13 mouse cellular contexts compared by ENCODE assay signal in the genomic region with DNA sequence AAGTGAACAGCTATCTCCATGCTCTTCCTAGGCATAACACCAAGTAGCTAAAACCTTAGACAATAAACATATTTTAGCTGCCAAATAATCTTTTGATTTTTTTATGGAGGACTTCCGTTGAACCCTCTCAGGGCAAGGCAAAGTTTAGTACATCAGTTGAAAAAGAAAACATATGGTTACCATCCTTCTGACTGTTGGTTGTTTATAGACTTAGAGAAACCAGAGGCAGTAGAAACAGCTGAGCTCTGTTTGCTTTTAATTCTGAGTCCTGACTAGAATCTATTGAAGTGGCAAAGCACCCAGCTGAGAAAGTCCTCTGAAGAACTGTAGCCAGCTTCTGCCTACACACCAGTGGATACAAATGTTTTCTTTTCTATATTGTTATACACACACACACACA.
DNase-seq lines count a peak whose midpoint lies in the region; ATAC-seq lines count a peak whose summit lies in the region.
"Had no signal": no experiment of that assay in that cellular context is flagged by ENCODE, and none has a peak within 500 bp of the region (broad histone marks: within the 10 kb centered on the region; RNA-seq: fewer than 3 reads in every experiment).

No protein-coding gene starts in this region.

- no peak overlapping the region for H3K4me3 ChIP-seq in kidney, embryonic 16.5 days (ENCODE audit: low read length)
- H3K4me3 ChIP-seq in limb, embryonic 15.5 days: no peak overlapping the region
- H3K4me3 ChIP-seq: liver, embryonic 13.5 days had no signal

- ATAC-seq in kidney, embryonic 16.5 days (ENCODE audit: low FRiP score, low TSS enrichment): peak; percentile 73; the same call in 1 of the 2 replicates
- ATAC-seq in limb, embryonic 15.5 days (ENCODE audit: insufficient number of reproducible peaks, low FRiP score, low TSS enrichment, low read depth): 0 out of 2 replicates have a peak, but pooled peaks have one; percentile 30
- ATAC-seq: Patski had no signal

- H3K4me2 ChIP-seq in kidney, embryonic 16.5 days (replicated peaks; ENCODE audit: low read depth, low read length): no peak overlapping the region
- no peak overlapping the region for H3K4me2 ChIP-seq in limb, embryonic 15.5 days
- H3K4me2 ChIP-seq: liver, embryonic 13.5 days had no signal

- H3K9me3 ChIP-seq in kidney, embryonic 16.5 days (ENCODE audit: low read length): no peaks in the 10 kb centered on the region
- H3K9me3 ChIP-seq in limb, embryonic 15.5 days: no peaks in the 10 kb centered on the region
- H3K9me3 ChIP-seq: liver, embryonic 13.5 days had no signal

- no peaks in the 10 kb centered on the region for H3K27me3 ChIP-seq in kidney, embryonic 16.5 days (ENCODE audit: insufficient read depth, low read length)
- no peaks in the 10 kb centered on the region for H3K27me3 ChIP-seq in limb, embryonic 15.5 days
- H3K27me3 ChIP-seq: CH12.LX; liver, embryonic 13.5 days; Patski had no signal

- intact Hi-C loops in left cerebral cortex, postnatal 4 days (cut with DNase I): no loop called here

- 31% methylated on average over 1 of the region's 1 CpGs for WGBS in kidney, embryonic 16.5 days
- WGBS in limb, embryonic 15.5 days: 21% methylated on average over 1 of the region's 1 CpGs

- H3K36me3 ChIP-seq in kidney, embryonic 16.5 days (ENCODE audit: insufficient read depth, low read length): no peaks in the 10 kb centered on the region
- no peaks in the 10 kb centered on the region for H3K36me3 ChIP-seq in limb, embryonic 15.5 days
- H3K36me3 ChIP-seq: liver, embryonic 13.5 days had no signal

- H3K27ac ChIP-seq in kidney, embryonic 16.5 days (ENCODE audit: low read length): no peak overlapping the region
- no peak overlapping the region for H3K27ac ChIP-seq in limb, embryonic 15.5 days
- H3K27ac ChIP-seq: liver, embryonic 13.5 days had no signal

- H3K9ac ChIP-seq in kidney, embryonic 16.5 days (replicated peaks; ENCODE audit: low read length): no peak overlapping the region
- no peak overlapping the region for H3K9ac ChIP-seq in limb, embryonic 15.5 days
- H3K9ac ChIP-seq: liver, embryonic 13.5 days had no signal

- no peaks in the 10 kb centered on the region for H3K4me1 ChIP-seq in kidney, embryonic 16.5 days (ENCODE audit: insufficient read depth, low read length)
- H3K4me1 ChIP-seq in limb, embryonic 15.5 days: 0 out of 2 replicates have a peak, but pooled peaks cover 4% of the 10 kb centered on the region
- H3K4me1 ChIP-seq: liver, embryonic 13.5 days had no signal

- DNase-seq in kidney, postnatal 25 days: no peak
- DNase-seq in brain, adult 2 months (ENCODE audit: low read depth, low spot score): peak; percentile 23
- peak; percentile 20 for DNase-seq in embryo, embryonic 10 days (ENCODE audit: low spot score)
- DNase-seq in right cerebral cortex, postnatal 14 days: no peak
- DNase-seq in left cerebral cortex, postnatal 4 days: no peak
- DNase-seq: cerebellum, adult 9-10 months; heart, postnatal 4 days; kidney, postnatal 36 days; liver, embryonic 13.5 days had no signal

Comparison
In these comparisons a context has a peak if more than half of its experiments do, and no peak if none do; other contexts are left out.
1. DNase-seq: peak in brain, adult 2 months (single experiment) and embryo, embryonic 10 days (single experiment); none in kidney, postnatal 25 days (0 of 2), right cerebral cortex, postnatal 14 days (single experiment) and left cerebral cortex, postnatal 4 days (single experiment).